9 mouse cellular contexts compared by ENCODE assay signal in the genomic region with DNA sequence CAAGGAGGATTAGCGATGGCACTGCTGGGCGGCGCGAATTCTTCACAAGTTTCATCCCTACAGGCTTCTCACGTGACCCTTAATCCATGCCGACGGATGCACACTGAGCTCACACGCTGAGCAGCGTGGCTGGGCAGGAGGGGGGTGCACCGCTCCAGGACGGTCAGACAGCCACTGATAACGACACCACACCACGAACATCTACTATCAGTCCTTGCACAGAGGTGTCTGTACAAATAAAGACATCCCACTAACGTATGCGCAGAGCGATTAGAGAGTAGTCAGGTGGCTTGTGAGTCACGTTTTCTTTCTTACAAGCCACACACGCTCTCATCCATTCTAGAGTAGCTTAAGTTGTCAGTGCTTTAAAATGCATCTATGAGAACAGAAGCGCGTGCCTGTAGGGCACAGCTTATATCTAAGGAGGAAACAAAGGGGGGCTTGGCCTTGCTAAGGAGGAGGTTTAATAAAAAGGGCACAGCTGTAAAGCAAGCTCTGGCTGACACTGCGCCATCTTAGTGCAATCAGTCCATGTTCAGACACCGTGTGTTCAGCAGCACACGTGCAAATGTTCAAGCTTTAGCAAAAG. TPM values are rescaled to one million over a fixed set of nuclear protein-coding genes. Genes with fewer than 3 reads are reported as not detected.
DNase-seq lines count a peak whose midpoint lies in the region; ATAC-seq and TF ChIP-seq lines count a peak whose summit lies in the region.
"Had no signal": no experiment of that assay in that cellular context is flagged by ENCODE, and none has a peak within 500 bp of the region (broad histone marks: within the 10 kb centered on the region; RNA-seq: fewer than 3 reads in every experiment).

No protein-coding gene starts in this region.

- H3K36me3 ChIP-seq in kidney, embryonic 16.5 days (ENCODE audit: insufficient read depth, low read length) = peaks cover 56% of the 10 kb centered on the region
- H3K36me3 ChIP-seq in forebrain, embryonic 11.5 days (ENCODE audit: control insufficient read depth, insufficient read depth, low read length) = peaks cover 21% of the 10 kb centered on the region; the same call in 1 of the 2 replicates
- peaks cover 46% of the 10 kb centered on the region for H3K36me3 ChIP-seq in liver, embryonic 14.5 days (replicated peaks; ENCODE audit: control insufficient read depth, insufficient read depth, low read depth)
- peaks cover 29% of the 10 kb centered on the region for H3K36me3 ChIP-seq in stomach, embryonic 14.5 days (ENCODE audit: control insufficient read depth, insufficient read depth, low read length)

- 0 out of 2 replicates have a peak overlapping the region, but pooled peaks have one; percentile 19 for H3K4me2 ChIP-seq in kidney, embryonic 16.5 days (replicated peaks; ENCODE audit: low read depth, low read length)
- H3K4me2 ChIP-seq in forebrain, embryonic 11.5 days (ENCODE audit: low read depth, low read length, severe bottlenecking) = peak overlapping the region; percentile 41
- peak overlapping the region; percentile 67 for H3K4me2 ChIP-seq in liver, embryonic 14.5 days (ENCODE audit: low read depth)
- H3K4me2 ChIP-seq in stomach, embryonic 14.5 days (replicated peaks; ENCODE audit: low read depth, low read length) = no peak overlapping the region

- 0 out of 2 replicates have a peak, but pooled peaks cover 2% of the 10 kb centered on the region for H3K9me3 ChIP-seq in kidney, embryonic 16.5 days (ENCODE audit: low read length)
- no peaks in the 10 kb centered on the region for H3K9me3 ChIP-seq in forebrain, embryonic 11.5 days (ENCODE audit: control insufficient read depth, low read length)
- peaks cover 4% of the 10 kb centered on the region for H3K9me3 ChIP-seq in liver, embryonic 14.5 days (ENCODE audit: control insufficient read depth, low read length)
- H3K9me3 ChIP-seq in stomach, embryonic 14.5 days (ENCODE audit: control insufficient read depth, low read depth, low read length) = no peaks in the 10 kb centered on the region

- TF ChIP-seq CTCF in liver, embryonic 14.5 days (IDR thresholded peaks at IDR 0.05; ENCODE audit: low read depth) = no peak

- H3K9ac ChIP-seq in kidney, embryonic 16.5 days (replicated peaks; ENCODE audit: low read length) = no peak overlapping the region
- 0 out of 2 replicates have a peak overlapping the region, but pooled peaks have one; percentile 31 for H3K9ac ChIP-seq in forebrain, embryonic 11.5 days (ENCODE audit: low read length)
- H3K9ac ChIP-seq in liver, embryonic 14.5 days (replicated peaks) = peak overlapping the region; percentile 38
- H3K9ac ChIP-seq in stomach, embryonic 14.5 days (replicated peaks; ENCODE audit: low read depth, low read length) = no peak overlapping the region

- ATAC-seq in kidney, embryonic 16.5 days (ENCODE audit: low FRiP score, low TSS enrichment) = peak; percentile 69
- ATAC-seq in forebrain, embryonic 11.5 days (replicated peaks; ENCODE audit: low FRiP score) = peak; percentile 88
- peak; percentile 100 for ATAC-seq in liver, embryonic 14.5 days (ENCODE audit: insufficient read depth)
- peak; percentile 93; the same call in 1 of the 2 replicates for ATAC-seq in stomach, embryonic 14.5 days (ENCODE audit: insufficient number of reproducible peaks, insufficient read depth, low FRiP score, low read depth)

- no peak for DNase-seq in kidney, postnatal 36 days
- peak; percentile 73 for DNase-seq in forebrain, embryonic 11.5 days (ENCODE audit: low spot score)
- peak; percentile 87 to 94 (median 89) for DNase-seq in liver, embryonic 14.5 days (ENCODE audit: low read depth in 3 of 3, low spot score in 3 of 3)
- no peak for DNase-seq in adrenal gland, postnatal 10 days
- DNase-seq in testis, postnatal 14 days (ENCODE audit: low spot score) = no peak
- no peak for DNase-seq in thymus, adult 18-20 months

- H3K27ac ChIP-seq in kidney, embryonic 16.5 days (ENCODE audit: low read length) = no peak overlapping the region
- H3K27ac ChIP-seq in forebrain, embryonic 11.5 days (ENCODE audit: low read depth, low read length) = 0 out of 2 replicates have a peak overlapping the region, but pooled peaks have one; percentile 27
- peak overlapping the region; percentile 95 for H3K27ac ChIP-seq in liver, embryonic 14.5 days
- no peak overlapping the region for H3K27ac ChIP-seq in stomach, embryonic 14.5 days (ENCODE audit: low read length)
- H3K27ac ChIP-seq: macrophage had no signal

- no peaks in the 10 kb centered on the region for H3K27me3 ChIP-seq in kidney, embryonic 16.5 days (ENCODE audit: insufficient read depth, low read length)
- no peaks in the 10 kb centered on the region for H3K27me3 ChIP-seq in forebrain, embryonic 11.5 days (ENCODE audit: control insufficient read depth, insufficient read depth, low read length)
- no peaks in the 10 kb centered on the region for H3K27me3 ChIP-seq in liver, embryonic 14.5 days (ENCODE audit: control insufficient read depth, insufficient read depth, low read length)
- no peaks in the 10 kb centered on the region for H3K27me3 ChIP-seq in stomach, embryonic 14.5 days (ENCODE audit: control insufficient read depth, insufficient read depth, low read length)

- WGBS in kidney, embryonic 16.5 days = 35% methylated on average over 23 of the region's 23 CpGs
- WGBS in forebrain, embryonic 11.5 days = 5% methylated on average over 23 of the region's 23 CpGs
- WGBS in liver, embryonic 14.5 days (ENCODE audit: insufficient replicate concordance) = 10% methylated on average over 23 of the region's 23 CpGs
- WGBS in stomach, embryonic 14.5 days = 16% methylated on average over 23 of the region's 23 CpGs

- no peaks in the 10 kb centered on the region for H3K4me1 ChIP-seq in kidney, embryonic 16.5 days (ENCODE audit: insufficient read depth, low read length)
- H3K4me1 ChIP-seq in forebrain, embryonic 11.5 days (replicated peaks; ENCODE audit: control insufficient read depth, insufficient read depth, low read length) = peaks cover 5% of the 10 kb centered on the region; the same call in 1 of the 2 replicates
- H3K4me1 ChIP-seq in liver, embryonic 14.5 days (replicated peaks; ENCODE audit: control insufficient read depth in 2 of 2, insufficient read depth in 2 of 2, low read length in 1 of 2) = peaks cover 26 to 35% of the 10 kb centered on the region in 2 experiments
- no peaks in the 10 kb centered on the region for H3K4me1 ChIP-seq in stomach, embryonic 14.5 days (ENCODE audit: control insufficient read depth, insufficient read depth, low read length)

- no peak overlapping the region for H3K4me3 ChIP-seq in kidney, embryonic 16.5 days (ENCODE audit: low read length)
- H3K4me3 ChIP-seq in forebrain, embryonic 11.5 days (ENCODE audit: low read depth, low read length) = no peak overlapping the region
- peak overlapping the region in 1 of 2 experiments; percentile 21; a peak in 1 of 4 replicates for H3K4me3 ChIP-seq in liver, embryonic 14.5 days (ENCODE audit: insufficient read depth in 1 of 2, low read depth in 2 of 2, low read length in 2 of 2)
- H3K4me3 ChIP-seq in stomach, embryonic 14.5 days (ENCODE audit: low read depth, low read length) = no peak overlapping the region

- TF ChIP-seq EP300 in liver, embryonic 14.5 days (IDR thresholded peaks at IDR 0.05; ENCODE audit: low read depth) = peak; percentile 99

RNA-seq across cellular contexts. Expression of gene Tbk1, which starts 17.5 kb away (rescaled TPM):
- 34.2 TPM in 2 replicates for polyA plus RNA-seq in kidney, embryonic 16.5 days (2015; fragmentation: Nextera tagmentation; extraction: Ambion mirVana)
- polyA plus RNA-seq in forebrain, embryonic 11.5 days (2014; fragmentation: Nextera tagmentation; extraction: Ambion mirVana) = 36.2 and 38.2 TPM in 2 replicates
- 6.6 and 13.6 TPM in 2 replicates for polyA plus RNA-seq in liver, embryonic 14.5 days (2012; rRNA removed)
- 17.1 and 18.0 TPM in 2 replicates for polyA plus RNA-seq in liver, embryonic 14.5 days (2014; fragmentation: Nextera tagmentation; extraction: Ambion mirVana)
- polyA plus RNA-seq in stomach, embryonic 14.5 days (2014; fragmentation: Nextera tagmentation; extraction: Ambion mirVana) = 38.6 and 45.7 TPM in 2 replicates
- 10 to 100 TPM; 32.4 to 38.4 TPM for total RNA-seq in adrenal gland, postnatal 10 days (2021)

RNA-seq across cellular contexts. Expression of gene Xpot, which starts 57.0 kb away (rescaled TPM):
- 48.3 and 55.9 TPM in 2 replicates for polyA plus RNA-seq in kidney, embryonic 16.5 days (2015; fragmentation: Nextera tagmentation; extraction: Ambion mirVana)
- polyA plus RNA-seq in forebrain, embryonic 11.5 days (2014; fragmentation: Nextera tagmentation; extraction: Ambion mirVana) = 59.9 and 72.1 TPM in 2 replicates
- 40.3 and 47.4 TPM in 2 replicates for polyA plus RNA-seq in liver, embryonic 14.5 days (2012; rRNA removed)
- 26.2 and 31.4 TPM in 2 replicates for polyA plus RNA-seq in liver, embryonic 14.5 days (2014; fragmentation: Nextera tagmentation; extraction: Ambion mirVana)
- polyA plus RNA-seq in stomach, embryonic 14.5 days (2014; fragmentation: Nextera tagmentation; extraction: Ambion mirVana) = 59.9 and 60.2 TPM in 2 replicates
- 10 to 100 TPM; 44.9 to 48.2 TPM for total RNA-seq in adrenal gland, postnatal 10 days (2021)

Comparison
In these comparisons a context has a peak if more than half of its experiments do, and no peak if none do; other contexts are left out.
1. H3K27ac ChIP-seq: peak in forebrain, embryonic 11.5 days (single experiment) and liver, embryonic 14.5 days (single experiment); none in kidney, embryonic 16.5 days (single experiment) and stomach, embryonic 14.5 days (single experiment).
2. H3K9ac ChIP-seq: peak in forebrain, embryonic 11.5 days (single experiment) and liver, embryonic 14.5 days (single experiment); none in kidney, embryonic 16.5 days (single experiment) and stomach, embryonic 14.5 days (single experiment).
3. DNase-seq: peak in forebrain, embryonic 11.5 days (single experiment) and liver, embryonic 14.5 days (3 of 3); none in kidney, postnatal 36 days (0 of 2), adrenal gland, postnatal 10 days (single experiment), testis, postnatal 14 days (single experiment) and thymus, adult 18-20 months (0 of 2).
4. Peak in every context shown above with its lines, with median percentiles within 50 percentile points of each other: ATAC-seq.